Mouse (Mus musculus): ENCODE measurements around the gene Cort.
"Not testable (repeated sequence)": the region's sequence is repeated elsewhere in the genome, so short reads cannot be mapped to it uniquely, and the experiment has no call there.

Gene Cort

GRCm38 (mm10) chr4:149126663-149127062 lies at the start of gene Cort:
Gene Cort, minus strand, starts transcription at chr4:149126763.
- in situ Hi-C loops (cut with MboI; ENCODE audit: unreplicated experiment in 2 of 2) = loop anchor here (25.0 kb wide), 2 partner anchors 311 to 986 kb away; partner anchors contain the start of genes Slc2a5 (in 1 of the 2) and Ube4b (in 1 of the 2)

GRCm38 (mm10) chr4:149173661-149174060 lies 47.1 kb upstream of the Cort start:
- in situ Hi-C loops (cut with MboI; ENCODE audit: unreplicated experiment in 2 of 2) = no loop called here

GRCm38 (mm10) chr4:149172666-149173065 lies 46.1 kb upstream of the Cort start:
- in situ Hi-C loops (cut with MboI; ENCODE audit: unreplicated experiment in 2 of 2) = no loop called here

- in situ Hi-C loops (cut with MboI; ENCODE audit: unreplicated experiment in 2 of 2) = no loop called here
Measured at GRCm38 (mm10) chr4:149172083-149172482, 45.5 kb upstream of the Cort start.

GRCm38 (mm10) chr4:149171581-149171981 lies 45.0 kb upstream of the Cort start:
- in situ Hi-C loops (cut with MboI; ENCODE audit: unreplicated experiment in 2 of 2) = no loop called here

GRCm38 (mm10) chr4:149170394-149170931 lies 43.9 kb upstream of the Cort start:
- in situ Hi-C loops (cut with MboI; ENCODE audit: unreplicated experiment in 2 of 2) = no loop called here

GRCm38 (mm10) chr4:149169926-149170325 lies 43.4 kb upstream of the Cort start:
- in situ Hi-C loops (cut with MboI; ENCODE audit: unreplicated experiment in 2 of 2) = not testable (repeated sequence)

- in situ Hi-C loops (cut with MboI; ENCODE audit: unreplicated experiment in 2 of 2) = no loop called here
Measured at GRCm38 (mm10) chr4:149168016-149168415, 41.5 kb upstream of the Cort start.

GRCm38 (mm10) chr4:149166957-149167611 lies 40.5 kb upstream of the Cort start:
- in situ Hi-C loops (cut with MboI; ENCODE audit: unreplicated experiment in 2 of 2) = no loop called here

GRCm38 (mm10) chr4:149166215-149166946 lies 39.8 kb upstream of the Cort start, which contains the start of gene Pgd:
Gene Pgd, minus strand, starts transcription at chr4:149166771.
- in situ Hi-C loops (cut with MboI; ENCODE audit: unreplicated experiment in 2 of 2) = no loop called here

GRCm38 (mm10) chr4:149164150-149164549 lies 37.6 kb upstream of the Cort start:
- in situ Hi-C loops (cut with MboI; ENCODE audit: unreplicated experiment in 2 of 2) = no loop called here

GRCm38 (mm10) chr4:149163196-149163595 lies 36.6 kb upstream of the Cort start:
- in situ Hi-C loops (cut with MboI; ENCODE audit: unreplicated experiment in 2 of 2) = no loop called here

- in situ Hi-C loops (cut with MboI; ENCODE audit: unreplicated experiment in 2 of 2) = no loop called here
Measured at GRCm38 (mm10) chr4:149161166-149161565, 34.6 kb upstream of the Cort start.

- in situ Hi-C loops (cut with MboI; ENCODE audit: unreplicated experiment in 2 of 2) = no loop called here
Measured at GRCm38 (mm10) chr4:149159891-149160290, 33.3 kb upstream of the Cort start.

- in situ Hi-C loops (cut with MboI; ENCODE audit: unreplicated experiment in 2 of 2) = no loop called here
Measured at GRCm38 (mm10) chr4:149159203-149159602, 32.6 kb upstream of the Cort start.

- in situ Hi-C loops (cut with MboI; ENCODE audit: unreplicated experiment in 2 of 2) = no loop called here
Measured at GRCm38 (mm10) chr4:149157415-149157973, 30.9 kb upstream of the Cort start.

GRCm38 (mm10) chr4:149155711-149156110 lies 29.1 kb upstream of the Cort start:
- in situ Hi-C loops (cut with MboI; ENCODE audit: unreplicated experiment in 2 of 2) = no loop called here

GRCm38 (mm10) chr4:149154859-149155258 lies 28.3 kb upstream of the Cort start:
- in situ Hi-C loops (cut with MboI; ENCODE audit: unreplicated experiment in 2 of 2) = loop anchor here in 1 of 2 experiments (5.0 kb wide), 1 partner anchor 392 kb away; no protein-coding TSS in a partner anchor

GRCm38 (mm10) chr4:149150721-149151120 lies 24.2 kb upstream of the Cort start:
- in situ Hi-C loops (cut with MboI; ENCODE audit: unreplicated experiment in 2 of 2) = loop anchor here in 1 of 2 experiments (5.0 kb wide), 1 partner anchor 397 kb away; no protein-coding TSS in a partner anchor

GRCm38 (mm10) chr4:149150256-149150655 lies 23.7 kb upstream of the Cort start:
- in situ Hi-C loops (cut with MboI; ENCODE audit: unreplicated experiment in 2 of 2) = loop anchor here in 1 of 2 experiments (5.0 kb wide), 1 partner anchor 397 kb away; no protein-coding TSS in a partner anchor

GRCm38 (mm10) chr4:149149611-149150010 lies 23.0 kb upstream of the Cort start:
- in situ Hi-C loops (cut with MboI; ENCODE audit: unreplicated experiment in 2 of 2) = loop anchor here (5.0 to 25.0 kb wide), 8 partner anchors 155 to 963 kb away; partner anchors contain the start of genes Kif1b (in 1 of the 2), Rbp7 (in 1 of the 2), Slc2a5 (in 1 of the 2) and Ube4b (in 1 of the 2)

Measured in v-Abl transformed pro-B cells (cell line).